Mouse (Mus musculus): ENCODE measurements around the gene Chd9.
"Not testable (repeated sequence)": the region's sequence is repeated elsewhere in the genome, so short reads cannot be mapped to it uniquely, and the experiment has no call there.

Gene Chd9

GRCm38 (mm10) chr8:90907848-90908551 is 79.8 kb downstream of the Chd9 start:
- peak; percentile 92 for DNase-seq (ENCODE audit: low spot score)

GRCm38 (mm10) chr8:90908580-90909471 is 80.7 kb downstream of the Chd9 start:
- DNase-seq (ENCODE audit: low spot score): peak; percentile 56

DNA sequence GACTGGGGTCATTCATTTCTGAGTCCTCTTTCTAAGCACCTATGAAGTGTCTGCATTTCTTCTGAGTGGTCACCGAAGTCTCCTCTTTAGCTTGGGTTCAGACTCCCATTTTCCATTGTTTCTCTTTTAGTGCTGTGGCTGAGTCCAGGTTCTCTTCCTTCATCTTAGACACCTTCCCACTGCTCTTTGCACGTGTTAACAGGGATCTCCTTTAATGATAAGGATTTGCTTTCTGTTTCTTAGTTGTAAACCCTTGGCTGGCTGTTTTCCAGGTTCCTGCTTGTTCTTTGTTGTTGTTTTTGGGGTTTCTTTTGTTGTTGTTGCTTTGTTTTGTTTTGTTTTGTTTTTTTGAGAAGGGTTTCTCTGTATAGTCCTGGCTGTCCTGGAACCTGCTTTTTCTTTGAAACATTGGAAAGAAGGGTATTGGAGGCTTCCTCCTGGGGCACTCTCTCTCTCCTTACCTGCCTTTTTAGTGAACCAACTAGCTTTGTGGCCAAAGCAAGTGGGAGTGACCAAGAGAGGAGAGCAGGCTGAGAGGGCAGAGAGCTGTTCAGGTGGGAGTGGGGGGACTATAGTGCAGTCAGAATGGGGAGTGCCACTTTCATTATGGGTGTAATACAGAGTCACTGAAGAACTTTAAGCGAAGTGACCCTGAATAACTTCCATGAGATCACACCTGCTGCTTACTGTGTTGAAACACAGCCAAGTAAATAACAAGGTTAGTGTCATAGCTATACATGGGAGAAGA is 95.2 kb downstream of the Chd9 start:
- no peak for DNase-seq (ENCODE audit: low spot score)

DNA sequence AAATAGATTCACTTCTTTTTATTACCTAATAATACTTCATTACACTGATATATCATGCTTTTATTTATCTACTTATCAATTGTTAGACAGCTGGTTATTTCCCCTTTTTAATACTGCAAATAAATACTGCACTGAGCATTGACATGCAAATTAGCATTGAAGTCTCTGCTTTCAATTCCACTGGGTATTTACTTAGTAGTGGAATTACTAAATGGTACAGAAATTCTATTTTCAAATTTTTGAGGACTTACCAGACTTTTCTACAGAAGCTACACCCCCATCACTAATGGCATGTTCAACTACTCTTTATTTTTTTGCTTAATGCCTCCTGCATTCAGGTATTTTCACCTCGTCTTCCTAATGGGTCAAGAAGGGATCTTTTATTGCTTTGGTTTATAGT is 100.3 kb downstream of the Chd9 start:
- no peak for DNase-seq (ENCODE audit: low spot score)

DNA sequence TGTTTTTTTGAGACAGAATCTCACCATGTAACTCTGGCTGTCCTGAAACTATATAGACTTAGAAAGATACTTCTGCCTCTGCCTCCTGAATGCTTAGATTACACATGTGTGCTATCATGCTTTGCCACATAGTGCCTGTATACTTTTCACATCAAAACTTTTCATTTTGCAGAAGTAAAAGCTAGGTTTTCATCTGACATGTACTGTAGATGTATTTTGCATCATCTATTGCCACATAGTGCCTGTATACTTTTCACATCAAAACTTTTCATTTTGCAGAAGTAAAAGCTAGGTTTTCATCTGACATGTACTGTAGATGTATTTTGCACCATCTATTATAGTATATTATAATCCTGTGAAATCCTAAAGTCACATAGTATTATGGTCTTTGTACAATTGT is 102.0 kb downstream of the Chd9 start:
- not testable (repeated sequence) for DNase-seq (ENCODE audit: low spot score)

DNA sequence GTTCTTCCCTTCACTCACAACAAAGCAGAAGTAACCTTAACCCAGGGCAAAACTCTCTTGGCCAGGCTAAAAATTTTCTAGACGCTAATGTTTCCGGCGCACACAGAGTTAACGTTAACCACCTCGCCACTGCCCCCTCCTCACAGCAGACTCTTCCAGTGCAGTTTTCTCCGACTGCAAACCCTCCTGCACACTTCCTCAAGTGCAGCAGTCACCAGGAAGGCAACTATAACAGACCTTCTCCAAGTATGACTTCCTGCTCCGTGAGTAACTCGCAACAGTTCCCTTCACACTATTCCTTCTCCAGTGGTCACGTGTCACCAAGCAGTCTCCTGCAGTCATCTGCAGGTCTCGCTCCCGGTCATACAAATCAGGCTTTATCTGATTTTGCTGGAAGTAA is 104.8 kb downstream of the Chd9 start:
- DNase-seq (ENCODE audit: low spot score): peak; percentile 11

DNA sequence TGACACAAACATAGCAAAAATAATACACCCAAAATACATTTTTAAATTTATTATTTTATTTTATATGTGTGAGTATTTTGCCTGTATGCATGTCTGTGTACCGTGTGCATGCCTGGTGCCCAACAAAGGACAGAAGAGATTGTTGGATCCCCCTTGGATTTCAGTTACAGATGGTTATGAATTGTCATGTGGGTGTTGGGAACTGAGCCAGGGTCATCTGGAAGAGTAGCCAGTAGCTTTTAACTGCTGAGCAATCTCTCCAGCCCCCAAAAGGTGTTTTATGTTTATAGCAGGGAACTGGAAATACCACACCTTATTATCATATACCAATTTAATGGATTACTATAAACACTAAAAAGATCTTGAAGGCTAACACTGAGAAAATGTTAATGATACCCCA is 106.6 kb downstream of the Chd9 start:
- DNase-seq (ENCODE audit: low spot score): no peak

- DNase-seq (ENCODE audit: low spot score): peak; percentile 38
Observed at GRCm38 (mm10) chr8:90936840-90937239, 108.7 kb downstream of the Chd9 start.

- peak; percentile 27 for DNase-seq (ENCODE audit: low spot score)
Observed at GRCm38 (mm10) chr8:90938352-90938930, 110.3 kb downstream of the Chd9 start.

DNA sequence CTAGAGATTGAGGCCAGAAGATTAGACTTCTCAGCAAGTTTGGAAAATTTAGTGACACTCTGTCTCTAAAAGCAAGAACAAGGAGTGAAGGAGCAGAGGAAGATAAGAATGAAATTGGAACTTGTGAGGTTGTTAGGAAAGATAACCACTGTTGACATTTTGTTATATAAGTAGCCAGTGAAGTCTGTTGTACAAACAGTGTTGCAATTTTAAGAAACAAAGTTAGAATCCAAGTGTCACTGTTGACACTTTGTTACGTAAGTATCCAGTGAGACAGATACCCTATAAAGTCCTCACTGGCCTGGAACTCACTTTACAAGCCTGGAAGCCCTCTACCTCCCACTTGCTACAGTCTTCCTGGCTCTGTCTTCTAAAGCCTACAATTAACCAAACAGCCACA is 111.7 kb downstream of the Chd9 start:
- DNase-seq (ENCODE audit: low spot score): no peak

GRCm38 (mm10) chr8:90943770-90944169 is 115.6 kb downstream of the Chd9 start:
- no peak for DNase-seq (ENCODE audit: low spot score)

- DNase-seq (ENCODE audit: low spot score): peak; percentile 93
Observed at GRCm38 (mm10) chr8:90954802-90955760, 126.9 kb downstream of the Chd9 start.

GRCm38 (mm10) chr8:90955761-90956136 is 127.6 kb downstream of the Chd9 start:
- DNase-seq (ENCODE audit: low spot score): no peak

- no peak for DNase-seq (ENCODE audit: low spot score)
Observed at GRCm38 (mm10) chr8:90956390-90956789, 128.2 kb downstream of the Chd9 start.

- DNase-seq (ENCODE audit: low spot score): no peak
Observed at GRCm38 (mm10) chr8:90957711-90958110, 129.6 kb downstream of the Chd9 start.

- no peak for DNase-seq (ENCODE audit: low spot score)
Observed at GRCm38 (mm10) chr8:90959721-90960120, 131.6 kb downstream of the Chd9 start.

DNA sequence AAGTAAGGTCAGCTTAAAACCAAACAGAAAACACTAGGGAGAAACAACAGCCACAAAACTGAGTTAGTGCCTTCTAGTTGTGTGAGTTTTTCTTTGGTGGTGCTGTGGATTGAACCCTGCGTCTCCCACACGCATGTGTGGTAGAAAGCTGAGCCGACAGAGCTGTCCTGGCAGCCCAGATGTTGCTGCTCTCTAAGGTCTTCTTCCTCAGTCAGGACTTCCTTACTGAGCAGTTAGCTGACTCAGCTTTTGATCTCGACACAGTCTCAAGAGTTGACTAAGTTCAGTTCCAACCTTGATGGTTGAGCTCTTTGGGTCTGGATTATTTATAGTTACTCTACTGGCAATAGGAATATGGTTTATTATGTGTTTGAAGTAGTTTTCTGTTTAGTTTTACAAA is 133.5 kb downstream of the Chd9 start:
- no peak for DNase-seq (ENCODE audit: low spot score)

DNA sequence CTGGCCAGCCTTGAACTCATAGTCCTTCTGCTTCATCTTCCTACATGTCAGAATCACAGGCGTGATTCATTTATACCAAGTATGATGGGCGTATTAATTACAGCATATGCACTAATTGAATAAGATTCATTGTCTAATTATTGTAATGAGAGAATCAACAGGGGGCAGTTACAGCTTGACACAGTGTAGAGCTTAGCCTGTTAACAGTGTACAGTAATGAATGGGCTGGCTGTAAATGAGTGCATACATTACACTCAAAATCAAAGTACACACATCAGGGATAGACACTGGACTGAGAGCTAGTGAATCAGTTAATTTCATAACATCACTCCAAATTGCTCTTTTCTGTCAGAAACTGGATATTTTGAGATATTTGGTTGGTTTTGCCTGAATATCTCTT is 135.9 kb downstream of the Chd9 start:
- DNase-seq (ENCODE audit: low spot score): no peak

DNA sequence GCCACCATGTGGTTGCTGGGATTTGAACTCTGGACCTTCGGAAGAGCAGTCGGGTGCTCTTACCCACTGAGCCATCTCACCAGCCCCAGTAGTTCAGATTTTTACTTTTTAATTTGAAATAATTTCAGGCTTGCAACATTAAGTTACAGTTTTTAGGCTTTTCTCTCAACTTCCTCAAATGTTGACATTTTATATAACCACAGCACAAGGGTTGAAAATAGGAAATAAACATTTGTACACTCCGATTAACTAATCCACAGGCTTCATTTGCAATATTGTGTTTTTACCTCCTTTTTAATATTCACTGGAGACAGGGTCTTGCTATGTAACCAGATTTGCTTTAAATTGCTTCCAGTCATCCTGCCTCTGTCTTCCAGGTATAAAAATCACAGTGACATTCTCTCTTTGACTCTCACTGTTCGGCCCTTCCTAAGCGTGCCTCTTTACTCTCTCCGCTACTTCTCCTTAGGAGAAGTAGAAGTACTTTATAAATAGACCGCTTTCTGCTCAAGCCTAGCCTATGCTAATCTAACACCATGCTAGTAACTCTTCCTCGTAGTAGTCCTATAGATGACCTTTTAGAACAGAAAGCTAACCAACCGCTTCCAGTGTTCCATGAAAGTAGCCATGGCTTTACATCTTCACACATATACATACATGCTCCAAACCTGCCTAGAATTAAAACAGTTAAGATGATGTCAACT is 137.5 kb downstream of the Chd9 start:
- no peak for DNase-seq (ENCODE audit: low spot score)

DNA sequence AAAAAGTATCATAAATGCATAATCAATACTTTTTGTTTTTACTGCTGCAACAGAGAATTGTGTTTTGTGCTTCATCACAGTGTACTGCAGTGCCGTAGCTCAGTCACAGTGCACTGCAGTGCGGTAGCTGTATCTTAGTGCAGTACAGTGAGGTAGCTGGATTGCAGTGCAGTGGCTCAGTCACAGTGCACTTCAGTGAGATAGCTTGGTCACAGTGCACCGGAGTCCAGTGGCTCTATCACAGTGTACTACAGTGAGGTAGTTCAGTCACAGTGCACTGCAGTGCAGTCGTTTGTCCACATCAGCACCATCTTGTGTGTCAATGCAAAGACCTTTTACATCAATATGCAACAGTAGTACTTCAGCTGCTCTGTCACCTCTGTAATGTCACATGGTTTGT is 140.2 kb downstream of the Chd9 start:
- DNase-seq (ENCODE audit: low spot score): no peak
